Mouse (Mus musculus) frontal cortex, postnatal 25 days (tissue): ENCODE measurements around the gene Olfr784.
"Not testable (repeated sequence)": the region's sequence is repeated elsewhere in the genome, so short reads cannot be mapped to it uniquely, and the experiment has no call there.

Experiments used
- DNase-seq, 2 experiments: peaks; one replicate each; pipeline ENCODE4 v3.0.0; 2022; ENCODE audit warnings: low spot score in 2 of 2

Gene Olfr784

GRCm38 (mm10) chr10:129383783-129384182 lies at the start of gene Olfr784:
Gene Olfr784 (plus strand): TSS chr10:129384083.
- DNase-seq = no peak

GRCm38 (mm10) chr10:129348550-129348949 lies 35.3 kb upstream of the Olfr784 start, which contains the start of gene Olfr782:
Gene Olfr782 (plus strand): TSS chr10:129348850.
- no peak for DNase-seq

GRCm38 (mm10) chr10:129352475-129352874 lies 31.4 kb upstream of the Olfr784 start:
- DNase-seq = not testable (repeated sequence)

GRCm38 (mm10) chr10:129356496-129356895 lies 27.4 kb upstream of the Olfr784 start:
- not testable (repeated sequence) for DNase-seq

GRCm38 (mm10) chr10:129357307-129357706 lies 26.6 kb upstream of the Olfr784 start:
- no peak for DNase-seq

- not testable (repeated sequence) for DNase-seq
Observed at GRCm38 (mm10) chr10:129374051-129374450, 9.8 kb upstream of the Olfr784 start.

DNA sequence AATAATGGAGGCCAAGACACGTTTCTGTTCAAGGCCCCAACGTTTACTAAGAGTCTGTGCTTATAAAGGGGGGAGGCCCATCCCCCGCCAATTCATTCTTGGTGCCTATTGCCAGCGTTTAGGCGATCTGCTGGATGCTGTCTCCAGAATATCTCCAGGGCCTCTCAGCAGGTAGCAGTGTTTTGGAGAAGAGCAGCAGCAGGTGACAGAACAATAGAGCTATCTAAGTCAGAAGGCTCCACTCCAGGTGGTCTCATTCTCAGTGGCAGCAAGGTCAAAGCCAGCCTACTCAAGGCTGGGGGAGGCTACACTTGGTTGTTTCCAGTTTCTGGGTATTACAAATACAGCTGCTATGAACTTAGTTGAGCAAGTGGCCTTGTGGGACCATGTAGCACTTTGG lies 17.0 kb downstream of the Olfr784 start:
- DNase-seq = no peak

DNA sequence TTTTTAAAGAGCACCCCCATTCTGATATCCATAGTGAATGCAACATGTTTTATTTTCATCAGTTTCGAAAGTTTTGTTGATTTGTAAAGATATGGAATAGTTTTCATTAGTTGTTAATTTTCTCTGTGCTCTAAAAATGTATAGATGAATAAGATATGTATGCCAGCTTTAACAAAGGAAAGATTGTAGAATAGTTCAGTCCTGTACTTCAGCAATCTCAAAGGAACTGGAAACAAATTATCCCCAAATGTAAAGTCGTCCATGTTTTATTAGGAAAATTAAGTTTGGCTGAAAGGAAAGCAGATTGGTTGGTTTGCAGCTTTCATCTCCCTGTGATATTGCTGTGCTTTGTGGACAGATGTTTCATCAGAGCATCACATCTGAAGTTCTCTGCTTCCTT lies 21.2 kb downstream of the Olfr784 start, which contains the start of gene Olfr785:
Gene Olfr785, plus strand, starts transcription at position 301 of the 400 bp plus-strand sequence.
- no peak for DNase-seq

- no peak for DNase-seq
Observed at GRCm38 (mm10) chr10:129427006-129427405, 43.1 kb downstream of the Olfr784 start, which contains the start of gene Olfr786. Gene Olfr786 (plus strand): TSS chr10:129427306.
